In genomic region chr9:93991141-93991540, GRCm38 (mm10) we compare ENCODE assay signal across 29 mouse cellular contexts.
"Had no signal": no experiment of that assay in that cellular context is flagged by ENCODE, and none has a peak within 500 bp of the region (broad histone marks: within the 10 kb centered on the region; RNA-seq: fewer than 3 reads in every experiment).

No protein-coding gene starts in this region.

- H3K4me3 ChIP-seq: limb, embryonic 10.5 days; limb, embryonic 12.5 days; limb, embryonic 13.5 days; limb, embryonic 15.5 days; liver, embryonic 12.5 days; liver, embryonic 13.5 days; liver, embryonic 15.5 days; lung, embryonic 15.5 days; megakaryocyte, embryonic 14.5 days; midbrain, embryonic 10.5 days; midbrain, embryonic 12.5 days; midbrain, embryonic 13.5 days; midbrain, embryonic 15.5 days; myocyte had no signal

- ATAC-seq: liver, embryonic 12.5 days; liver, postnatal 0 days; lung, postnatal 0 days; midbrain, embryonic 13.5 days; midbrain, embryonic 15.5 days; midbrain, embryonic 16.5 days had no signal

- H3K27ac ChIP-seq: limb, embryonic 10.5 days; limb, embryonic 12.5 days; limb, embryonic 13.5 days; limb, embryonic 15.5 days; liver, embryonic 12.5 days; liver, embryonic 13.5 days; liver, embryonic 14.5 days; liver, embryonic 15.5 days; lung, embryonic 15.5 days; macrophage; midbrain, embryonic 10.5 days; midbrain, embryonic 12.5 days; midbrain, embryonic 13.5 days; midbrain, embryonic 15.5 days had no signal

- DNase-seq: left cerebral cortex, postnatal 4 days; liver; liver, embryonic 13.5 days; liver, postnatal 0 days; lung, adult 18-20 months; lung, adult 2 months; lung, embryonic 14.5 days; lung, postnatal 10 days; lung, postnatal 14 days; lung, postnatal 36 days; lung, postnatal 4 days; midbrain, embryonic 14.5 days had no signal
